In the genomic region with DNA sequence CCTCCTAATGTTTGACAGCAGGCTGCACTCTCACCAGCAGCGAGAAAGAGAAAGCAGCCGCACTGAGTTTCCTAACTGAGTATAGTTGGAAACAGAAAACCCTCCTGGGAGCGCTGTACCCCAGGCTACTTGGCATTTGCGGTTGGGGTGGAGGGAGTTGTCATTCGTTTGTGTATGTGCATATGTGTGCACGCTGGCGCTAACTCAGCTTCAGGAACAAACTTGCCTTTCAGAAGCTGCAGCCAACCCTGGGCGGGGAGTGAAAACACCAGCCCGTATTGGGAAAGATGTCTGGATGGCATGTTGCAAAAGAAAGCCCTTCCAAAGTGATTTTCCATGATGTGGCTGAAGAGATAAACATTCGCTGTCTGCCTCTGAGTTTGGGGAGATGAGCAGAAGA, we compare ENCODE assay signal across 8 mouse cellular contexts. TPM values are rescaled to one million over a fixed set of nuclear protein-coding genes. Genes with fewer than 3 reads are reported as not detected.
DNase-seq lines count a peak whose midpoint lies in the region; ATAC-seq lines count a peak whose summit lies in the region.

No protein-coding gene starts in this region.

- peak overlapping the region; percentile 39 for H3K4me3 ChIP-seq in heart, embryonic 11.5 days (ENCODE audit: low read depth, low read length)
- H3K4me3 ChIP-seq in liver, embryonic 11.5 days (ENCODE audit: low read depth, low read length) = peak overlapping the region; percentile 14; the same call in 1 of the 2 replicates
- peak overlapping the region; percentile 26 for H3K4me3 ChIP-seq in stomach, embryonic 15.5 days (replicated peaks)

- H3K4me2 ChIP-seq in heart, embryonic 11.5 days = peak overlapping the region; percentile 73
- H3K4me2 ChIP-seq in liver, embryonic 11.5 days = peak overlapping the region; percentile 47
- H3K4me2 ChIP-seq in stomach, embryonic 15.5 days = peak overlapping the region; percentile 52

- ATAC-seq in heart, embryonic 11.5 days (replicated peaks; ENCODE audit: insufficient number of reproducible peaks, low FRiP score, low TSS enrichment) = no peak
- no peak for ATAC-seq in liver, embryonic 11.5 days (replicated peaks; ENCODE audit: low FRiP score)
- no peak for ATAC-seq in stomach, embryonic 15.5 days (ENCODE audit: insufficient read depth, low FRiP score, low read depth)

- no peaks in the 10 kb centered on the region for H3K36me3 ChIP-seq in heart, embryonic 11.5 days (ENCODE audit: control insufficient read depth, insufficient read depth, low read length)
- H3K36me3 ChIP-seq in liver, embryonic 11.5 days (ENCODE audit: control insufficient read depth, insufficient read depth, low read length) = no peaks in the 10 kb centered on the region
- H3K36me3 ChIP-seq in stomach, embryonic 15.5 days = no peaks in the 10 kb centered on the region

- intact Hi-C loops in heart, postnatal 10 days (cut with DNase I) = no loop called here

- no peak overlapping the region for H3K27ac ChIP-seq in heart, embryonic 11.5 days (ENCODE audit: low read depth, low read length)
- no peak overlapping the region for H3K27ac ChIP-seq in liver, embryonic 11.5 days (ENCODE audit: low read depth, low read length)
- H3K27ac ChIP-seq in stomach, embryonic 15.5 days = peak overlapping the region; percentile 57; the same call in 1 of the 2 replicates

- no peaks in the 10 kb centered on the region for H3K9me3 ChIP-seq in heart, embryonic 11.5 days (replicated peaks; ENCODE audit: control insufficient read depth, low read length)
- H3K9me3 ChIP-seq in liver, embryonic 11.5 days (ENCODE audit: control insufficient read depth, low read length) = no peaks in the 10 kb centered on the region
- H3K9me3 ChIP-seq in stomach, embryonic 15.5 days = no peaks in the 10 kb centered on the region

- WGBS in heart, embryonic 11.5 days (ENCODE audit: insufficient replicate concordance) = 9% methylated on average over 10 of the region's 10 CpGs
- WGBS in liver, embryonic 11.5 days = 20% methylated on average over 10 of the region's 10 CpGs
- 17% methylated on average over 10 of the region's 10 CpGs for WGBS in stomach, embryonic 15.5 days

- no peak for DNase-seq in heart, adult 18-20 months
- DNase-seq in adrenal gland, postnatal 10 days = peak; percentile 61
- DNase-seq in heart, postnatal 10 days = peak; percentile 23 to 30
- DNase-seq in liver, embryonic 11.5 days (ENCODE audit: low spot score) = no peak
- no peak for DNase-seq in testis, postnatal 10 days (ENCODE audit: low spot score)
- no peak for DNase-seq in frontal cortex, postnatal 36 days (ENCODE audit: low spot score in 2 of 2)

- H3K27me3 ChIP-seq in heart, embryonic 11.5 days (ENCODE audit: control insufficient read depth, insufficient read depth, low read length) = no peaks in the 10 kb centered on the region
- no peaks in the 10 kb centered on the region for H3K27me3 ChIP-seq in liver, embryonic 11.5 days (replicated peaks; ENCODE audit: control insufficient read depth, insufficient read depth, low read length)
- no peaks in the 10 kb centered on the region for H3K27me3 ChIP-seq in stomach, embryonic 15.5 days (replicated peaks)

- peak overlapping the region; percentile 68 for H3K9ac ChIP-seq in heart, embryonic 11.5 days (ENCODE audit: low read depth, low read length)
- H3K9ac ChIP-seq in liver, embryonic 11.5 days (ENCODE audit: low read depth, low read length) = no peak overlapping the region
- H3K9ac ChIP-seq in stomach, embryonic 15.5 days = peak overlapping the region; percentile 32; the same call in 1 of the 2 replicates

- no peaks in the 10 kb centered on the region for H3K4me1 ChIP-seq in heart, embryonic 11.5 days (ENCODE audit: control insufficient read depth, insufficient read depth, low read length)
- H3K4me1 ChIP-seq in liver, embryonic 11.5 days (replicated peaks; ENCODE audit: control insufficient read depth, insufficient read depth, low read length) = no peaks in the 10 kb centered on the region
- H3K4me1 ChIP-seq in stomach, embryonic 15.5 days = 0 out of 2 replicates have a peak, but pooled peaks cover 6% of the 10 kb centered on the region

RNA-seq across cellular contexts. Expression of a gene that starts 0.3 kb away (rescaled TPM):
- polyA plus RNA-seq in heart, embryonic 11.5 days (2014; fragmentation: Nextera tagmentation; extraction: Ambion mirVana) = 42.2 and 48.9 TPM in 2 replicates
- 100 to 1,000 TPM; 317 to 395 TPM for total RNA-seq in heart, adult 18-20 months (2021)
- 10 to 100 TPM; 27.5 to 58.4 TPM for total RNA-seq in adrenal gland, postnatal 10 days (2021)
- total RNA-seq in heart, postnatal 10 days (2021) = 100 to 1,000 TPM; 208 to 286 TPM
- polyA plus RNA-seq in liver, embryonic 11.5 days (2014; fragmentation: Nextera tagmentation; extraction: Ambion mirVana) = 16.4 and 17.3 TPM in 2 replicates
- 21.4 and 28.1 TPM in 2 replicates for polyA plus RNA-seq in stomach, embryonic 15.5 days (2015; fragmentation: Nextera tagmentation; extraction: Ambion mirVana)

RNA-seq across cellular contexts. Expression of a gene that starts 4.1 kb away (rescaled TPM):
- 137 and 146 TPM in 2 replicates for polyA plus RNA-seq in heart, embryonic 11.5 days (2014; fragmentation: Nextera tagmentation; extraction: Ambion mirVana)
- 10 to 100 TPM; 39.3 to 44.3 TPM for total RNA-seq in heart, adult 18-20 months (2021)
- 10 to 100 TPM; 60.1 to 72.7 TPM for total RNA-seq in adrenal gland, postnatal 10 days (2021)
- total RNA-seq in heart, postnatal 10 days (2021) = 10 to 100 TPM; 55.1 to 56.4 TPM
- polyA plus RNA-seq in liver, embryonic 11.5 days (2014; fragmentation: Nextera tagmentation; extraction: Ambion mirVana) = 175 and 190 TPM in 2 replicates
- polyA plus RNA-seq in stomach, embryonic 15.5 days (2015; fragmentation: Nextera tagmentation; extraction: Ambion mirVana) = 149 and 151 TPM in 2 replicates

RNA-seq across cellular contexts. Expression of a gene that starts 56.8 kb away (rescaled TPM):
- polyA plus RNA-seq in heart, embryonic 11.5 days (2014; fragmentation: Nextera tagmentation; extraction: Ambion mirVana) = 55.5 and 67.1 TPM in 2 replicates
- total RNA-seq in heart, adult 18-20 months (2021) = 10 to 100 TPM; 37.6 to 38.3 TPM
- 10 to 100 TPM; 32.6 to 35.1 TPM for total RNA-seq in adrenal gland, postnatal 10 days (2021)
- 10 to 100 TPM; 37.8 to 40.1 TPM for total RNA-seq in heart, postnatal 10 days (2021)
- 44.6 and 51.6 TPM in 2 replicates for polyA plus RNA-seq in liver, embryonic 11.5 days (2014; fragmentation: Nextera tagmentation; extraction: Ambion mirVana)
- 58.0 and 59.2 TPM in 2 replicates for polyA plus RNA-seq in stomach, embryonic 15.5 days (2015; fragmentation: Nextera tagmentation; extraction: Ambion mirVana)

Comparison
In these comparisons a context has a peak if more than half of its experiments do, and no peak if none do; other contexts are left out.
1. DNase-seq: peak in adrenal gland, postnatal 10 days (single experiment) and heart, postnatal 10 days (2 of 2); none in heart, adult 18-20 months (0 of 2), liver, embryonic 11.5 days (single experiment), testis, postnatal 10 days (single experiment) and frontal cortex, postnatal 36 days (0 of 2).
2. Peak in every context shown above with its lines, with median percentiles within 50 percentile points of each other: H3K4me2 ChIP-seq and H3K4me3 ChIP-seq.